Mouse (Mus musculus) limb, embryonic 14.5 days (tissue): ENCODE results near the gene Zzz3. TPM values are rescaled to one million over a fixed set of nuclear protein-coding genes. Genes with fewer than 3 reads are reported as not detected.

Source experiments
- ATAC-seq: fragments of 200-750 bp; cut with Nextera tagmentation; 2 replicates; pipeline ENCODE4 v1.8.0; 2017; ENCODE audit warnings: low read depth, moderate number of reproducible peaks, moderate TSS enrichment; ENCODE audit not compliant: low FRiP score
- DNase-seq: peaks from one replicate; pipeline ENCODE4 v3.0.0-alpha.2; 2015; ENCODE audit warnings: low spot score
- H3K27ac ChIP-seq: fragments of 300-500 bp; sonication (generic); replicated peaks from 2 replicates; pipeline ENCODE4 v1.5.1; 2014; ENCODE audit warnings: low read depth, mild to moderate bottlenecking, low read length, moderate library complexity, mixed read lengths
- H3K27me3 ChIP-seq: fragments of 300-500 bp; sonication (generic); 2 replicates; pipeline ENCODE4 v1.6.1; 2014; ENCODE audit warnings: low read length, mixed read lengths; ENCODE audit not compliant: control insufficient read depth, insufficient read depth
- H3K36me3 ChIP-seq: fragments of 300-500 bp; sonication (generic); 2 replicates; pipeline ENCODE4 v1.6.1; 2014; ENCODE audit warnings: mild to moderate bottlenecking, low read length, moderate library complexity, mixed read lengths; ENCODE audit not compliant: control insufficient read depth, insufficient read depth
- H3K4me1 ChIP-seq: fragments of 300-500 bp; sonication (generic); 2 replicates; pipeline ENCODE4 v1.6.1; 2014; ENCODE audit warnings: antibody characterized with exemption, low read length, mixed read lengths; ENCODE audit not compliant: control insufficient read depth, insufficient read depth
- H3K4me2 ChIP-seq: fragments of 300-500 bp; sonication (generic); replicated peaks from 2 replicates; pipeline ENCODE4 v1.6.1; 2014; ENCODE audit warnings: low read depth, mild to moderate bottlenecking, low read length, moderate library complexity; ENCODE audit not compliant: severe bottlenecking
- H3K4me3 ChIP-seq: fragments of 300-500 bp; sonication (generic); replicated peaks from 2 replicates; pipeline ENCODE4 v1.5.1; 2014; ENCODE audit warnings: low read length
- H3K9ac ChIP-seq: fragments of 300-500 bp; sonication (generic); 2 replicates; pipeline ENCODE4 v1.6.1; 2014; ENCODE audit warnings: mild to moderate bottlenecking, low read depth, low read length, moderate library complexity; ENCODE audit not compliant: severe bottlenecking
- H3K9me3 ChIP-seq: fragments of 300-500 bp; sonication (generic); 2 replicates; pipeline ENCODE4 v1.6.1; 2016; ENCODE audit warnings: low read length; ENCODE audit not compliant: control insufficient read depth
- POLR2A ChIP-seq: fragments of 200-500 bp; IDR thresholded peaks from 2 replicates; pipeline ENCODE4 v1.8.0; 2012; ENCODE audit warnings: inconsistent platforms, mild to moderate bottlenecking, moderate library complexity, borderline replicate concordance; ENCODE audit not compliant: insufficient read depth, insufficient read length; ENCODE audit errors: extremely low read depth
- WGBS: fragments of 180-500 bp; shearing (Covaris S2); extraction: QIAGEN DNeasy Blood & Tissue Kit; methylation state at CpG from one replicate; pipeline ENCODE4 v1.1.7; 2014; 5-methylcytosine and 5-hydroxymethylcytosine counted together
- polyA plus RNA-seq, 2 experiments: library from polyadenylated mRNA; depleted of rRNA in 1 of 2; stranded (reverse) in 1 of 2; unstranded in 1 of 2; fragments of >200 nt; fragmentation: Nextera tagmentation in 1 of 2; extraction: Ambion mirVana in 1 of 2; gene quantifications; 2 replicates each; pipeline versions ENCODE4 v1.2.1 to v1.2.3; 2012 to 2014

Gene Zzz3
- polyA plus RNA-seq, 2 experiments, result 36.8 to 53.6 TPM

GRCm38 (mm10) chr3:152410980-152411551 is 15.8 kb downstream of the Zzz3 start:
- TF ChIP-seq POLR2A, result no peak
- Histone ChIP-seq H3K9me3 (no peaks in the 10 kb centered on the region), H3K36me3 (no peaks in the 10 kb centered on the region), H3K4me1 (0 out of 2 replicates have a peak, but pooled peaks cover 4% of the 10 kb centered on the region), H3K27ac (no peak overlapping the region), H3K9ac (no peak overlapping the region), H3K27me3 (no peaks in the 10 kb centered on the region), H3K4me3 (no peak overlapping the region), H3K4me2 (no peak overlapping the region)
- WGBS, result 79% methylated on average over 7 of the region's 7 CpGs
- DNase-seq, result no peak
- ATAC-seq, result no peak

GRCm38 (mm10) chr3:152412362-152412761 is 17.1 kb downstream of the Zzz3 start:
- H3K9ac ChIP-seq, result no peak overlapping the region
- no peak overlapping the region for H3K4me2 ChIP-seq
- ATAC-seq (no peak), DNase-seq (no peak)
- no peaks in the 10 kb centered on the region for H3K9me3 ChIP-seq
- H3K27me3 ChIP-seq, result no peaks in the 10 kb centered on the region
- no peak overlapping the region for H3K27ac ChIP-seq
- H3K36me3 ChIP-seq, result no peaks in the 10 kb centered on the region
- TF ChIP-seq POLR2A, result no peak
- H3K4me3 ChIP-seq, result no peak overlapping the region
- 0 out of 2 replicates have a peak, but pooled peaks cover 4% of the 10 kb centered on the region for H3K4me1 ChIP-seq
- 75% methylated on average over 4 of the region's 4 CpGs for WGBS

GRCm38 (mm10) chr3:152428925-152429324 is 33.7 kb downstream of the Zzz3 start:
- no peaks in the 10 kb centered on the region for H3K4me1 ChIP-seq
- no peak for DNase-seq
- no peak for TF ChIP-seq POLR2A
- H3K4me2 ChIP-seq, result no peak overlapping the region
- H3K36me3 ChIP-seq, result peaks cover 36% of the 10 kb centered on the region
- no peaks in the 10 kb centered on the region for H3K27me3 ChIP-seq
- 93% methylated on average over 8 of the region's 8 CpGs for WGBS
- H3K27ac ChIP-seq, result no peak overlapping the region
- no peak overlapping the region for H3K9ac ChIP-seq
- H3K9me3 ChIP-seq, result no peaks in the 10 kb centered on the region
- no peak overlapping the region for H3K4me3 ChIP-seq
- no peak for ATAC-seq

- WGBS, result 94% methylated on average over 7 of the region's 7 CpGs
- H3K27me3 ChIP-seq, result no peaks in the 10 kb centered on the region
- no peaks in the 10 kb centered on the region for H3K4me1 ChIP-seq
- H3K9ac ChIP-seq, result no peak overlapping the region
- peaks cover 17% of the 10 kb centered on the region for H3K36me3 ChIP-seq
- no peak overlapping the region for H3K4me3 ChIP-seq
- H3K27ac ChIP-seq, result no peak overlapping the region
- no peak for ATAC-seq
- no peak for DNase-seq
- no peak overlapping the region for H3K4me2 ChIP-seq
- no peaks in the 10 kb centered on the region for H3K9me3 ChIP-seq
- TF ChIP-seq POLR2A, result no peak
Measured at GRCm38 (mm10) chr3:152432677-152433076, 37.4 kb downstream of the Zzz3 start.

GRCm38 (mm10) chr3:152435590-152435989 is 40.3 kb downstream of the Zzz3 start:
- DNase-seq, result no peak
- H3K9ac ChIP-seq, result no peak overlapping the region
- H3K4me2 ChIP-seq, result no peak overlapping the region
- H3K27me3 ChIP-seq, result no peaks in the 10 kb centered on the region
- no peaks in the 10 kb centered on the region for H3K9me3 ChIP-seq
- TF ChIP-seq POLR2A, result no peak
- no peak overlapping the region for H3K4me3 ChIP-seq
- peaks cover 4% of the 10 kb centered on the region for H3K36me3 ChIP-seq
- H3K4me1 ChIP-seq, result no peaks in the 10 kb centered on the region
- no peak overlapping the region for H3K27ac ChIP-seq
- ATAC-seq, result no peak

- Histone ChIP-seq H3K4me3 (no peak overlapping the region), H3K9ac (no peak overlapping the region), H3K27me3 (no peaks in the 10 kb centered on the region), H3K4me2 (no peak overlapping the region), H3K27ac (no peak overlapping the region), H3K36me3 (peaks cover 7% of the 10 kb centered on the region), H3K4me1 (no peaks in the 10 kb centered on the region), H3K9me3 (no peaks in the 10 kb centered on the region)
- ATAC-seq (no peak), DNase-seq (no peak)
- no peak for TF ChIP-seq POLR2A
- WGBS, result 93% methylated on average over 7 of the region's 7 CpGs
Measured at GRCm38 (mm10) chr3:152438068-152438467, 42.8 kb downstream of the Zzz3 start.
